ENCODE assay signal across 9 mouse cellular contexts in genomic region chr14:93543561-93543960, GRCm38 (mm10).
DNase-seq lines count a peak whose midpoint lies in the region; ATAC-seq lines count a peak whose summit lies in the region.
"Had no signal": no experiment of that assay in that cellular context is flagged by ENCODE, and none has a peak within 500 bp of the region (broad histone marks: within the 10 kb centered on the region; RNA-seq: fewer than 3 reads in every experiment).

No protein-coding gene starts in this region.

- no peaks in the 10 kb centered on the region for H3K4me1 ChIP-seq in hindbrain, embryonic 14.5 days (replicated peaks; ENCODE audit: control insufficient read depth, insufficient read depth, low read length)
- no peaks in the 10 kb centered on the region for H3K4me1 ChIP-seq in hindbrain, embryonic 10.5 days (replicated peaks)
- H3K4me1 ChIP-seq: megakaryocyte, embryonic 14.5 days had no signal

- no peak overlapping the region for H3K4me3 ChIP-seq in hindbrain, embryonic 14.5 days (replicated peaks; ENCODE audit: low read length)
- H3K4me3 ChIP-seq in hindbrain, embryonic 10.5 days: no peak overlapping the region
- H3K4me3 ChIP-seq: megakaryocyte, embryonic 14.5 days had no signal

- no peak overlapping the region for H3K27ac ChIP-seq in hindbrain, embryonic 14.5 days
- H3K27ac ChIP-seq in hindbrain, embryonic 10.5 days: no peak overlapping the region

- H3K27me3 ChIP-seq in hindbrain, embryonic 14.5 days (ENCODE audit: control insufficient read depth, insufficient read depth, low read length): no peaks in the 10 kb centered on the region
- H3K27me3 ChIP-seq in hindbrain, embryonic 10.5 days (ENCODE audit: insufficient read depth, poor library complexity, severe bottlenecking): no peaks in the 10 kb centered on the region
- H3K27me3 ChIP-seq: megakaryocyte, embryonic 14.5 days had no signal

- no peak overlapping the region for H3K4me2 ChIP-seq in hindbrain, embryonic 14.5 days (replicated peaks)

- 58% methylated on average over 3 of the region's 3 CpGs for WGBS in hindbrain, embryonic 14.5 days
- 71% methylated on average over 3 of the region's 3 CpGs for WGBS in hindbrain, embryonic 10.5 days

- peak; percentile 43; the same call in 1 of the 2 replicates for ATAC-seq in hindbrain, embryonic 14.5 days (ENCODE audit: low FRiP score)

- H3K36me3 ChIP-seq in hindbrain, embryonic 14.5 days (replicated peaks; ENCODE audit: control insufficient read depth, insufficient read depth): no peaks in the 10 kb centered on the region
- no peaks in the 10 kb centered on the region for H3K36me3 ChIP-seq in hindbrain, embryonic 10.5 days

- no peak overlapping the region for H3K9ac ChIP-seq in hindbrain, embryonic 14.5 days

- DNase-seq in hindbrain, embryonic 14.5 days (ENCODE audit: low spot score): no peak
- no peak for DNase-seq in hindbrain, embryonic 10.5 days (ENCODE audit: low spot score)
- DNase-seq in cerebellum, postnatal 10 days: peak; percentile 61 to 73
- DNase-seq in heart, postnatal 4 days: peak; percentile 5
- DNase-seq in right cerebral cortex, adult 2 months (ENCODE audit: low spot score in 2 of 2): peak; percentile 30 to 55
- DNase-seq in kidney, postnatal 14 days: no peak
- no peak for DNase-seq in ovary, postnatal 14 days (ENCODE audit: low spot score)
- DNase-seq in embryo, embryonic 10 days (ENCODE audit: low spot score): no peak

- no peaks in the 10 kb centered on the region for H3K9me3 ChIP-seq in hindbrain, embryonic 14.5 days (ENCODE audit: control insufficient read depth, low read length)
- H3K9me3 ChIP-seq in hindbrain, embryonic 10.5 days: no peaks in the 10 kb centered on the region
- H3K9me3 ChIP-seq: megakaryocyte, embryonic 14.5 days had no signal

Comparison
In these comparisons a context has a peak if more than half of its experiments do, and no peak if none do; other contexts are left out.
1. DNase-seq: peak in cerebellum, postnatal 10 days (2 of 2), heart, postnatal 4 days (single experiment) and right cerebral cortex, adult 2 months (2 of 2); none in hindbrain, embryonic 14.5 days (single experiment), hindbrain, embryonic 10.5 days (single experiment), kidney, postnatal 14 days (single experiment), ovary, postnatal 14 days (single experiment) and embryo, embryonic 10 days (single experiment).